Mouse (Mus musculus): ENCODE measurements around the gene Kri1.
A peak's percentile ranks its signal among the peaks of the same experiment; 100 is the strongest.
"Not testable (repeated sequence)": the region's sequence is repeated elsewhere in the genome, so short reads cannot be mapped to it uniquely, and the experiment has no call there.

Gene Kri1

GRCm38 (mm10) chr9:21314367-21315140 is 26.8 kb upstream of the Kri1 start:
- no peak for DNase-seq

GRCm38 (mm10) chr9:21313394-21313793 is 25.6 kb upstream of the Kri1 start:
- peak; percentile 95 for DNase-seq

GRCm38 (mm10) chr9:21312134-21312533 is 24.4 kb upstream of the Kri1 start, which contains the start of gene Ap1m2:
TSS of gene Ap1m2 (minus strand) at chr9:21312337.
- peak in 1 of 2 experiments; percentile 26 for DNase-seq

DNA sequence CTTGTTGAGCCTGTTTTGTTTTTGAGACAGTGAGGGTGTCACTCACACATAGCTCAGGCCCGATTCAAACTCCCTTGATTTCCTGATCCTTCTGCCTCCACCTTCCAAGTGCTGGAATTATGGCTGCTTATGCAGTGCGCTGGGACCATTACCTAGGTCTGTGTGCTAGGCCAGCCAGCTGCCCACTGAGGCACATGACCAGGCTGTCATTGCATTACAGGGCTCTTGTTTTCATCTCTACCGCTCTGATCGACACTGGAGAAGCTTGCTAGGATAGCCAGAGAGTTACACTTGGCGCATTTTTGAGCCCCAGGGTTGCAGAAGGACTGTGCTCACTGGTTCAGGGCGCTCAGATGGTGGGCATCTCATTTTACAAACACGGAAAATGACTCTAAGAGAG is 23.9 kb upstream of the Kri1 start:
- no peak for DNase-seq

DNA sequence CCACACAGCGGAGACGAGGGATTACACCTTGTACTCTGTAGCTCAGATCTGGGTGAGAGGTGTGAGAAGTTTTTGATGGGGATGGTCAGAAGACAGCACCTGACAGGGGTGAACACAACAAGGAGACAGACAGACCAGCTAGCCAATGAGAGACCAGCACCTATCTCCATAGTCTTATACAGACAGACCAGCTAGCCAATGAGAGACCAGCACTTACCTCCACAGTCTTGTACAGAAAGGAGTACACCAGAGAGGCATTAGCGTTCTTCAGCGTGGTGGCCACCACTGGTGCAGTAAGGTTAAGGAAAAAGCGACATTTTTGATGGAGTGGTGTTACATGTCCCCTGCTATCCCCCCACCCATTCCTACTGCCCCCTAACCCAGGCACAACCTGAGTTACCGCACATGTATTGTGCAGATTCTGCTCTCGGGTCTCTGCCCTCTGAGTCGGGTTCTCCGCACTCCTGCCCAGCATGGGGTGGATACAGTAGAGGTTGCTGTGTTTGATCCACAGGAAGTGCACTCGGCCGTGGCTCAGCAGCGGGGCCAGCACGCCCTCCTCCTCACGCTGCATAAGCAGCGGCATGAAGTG is 21.5 kb upstream of the Kri1 start:
- no peak for DNase-seq

DNA sequence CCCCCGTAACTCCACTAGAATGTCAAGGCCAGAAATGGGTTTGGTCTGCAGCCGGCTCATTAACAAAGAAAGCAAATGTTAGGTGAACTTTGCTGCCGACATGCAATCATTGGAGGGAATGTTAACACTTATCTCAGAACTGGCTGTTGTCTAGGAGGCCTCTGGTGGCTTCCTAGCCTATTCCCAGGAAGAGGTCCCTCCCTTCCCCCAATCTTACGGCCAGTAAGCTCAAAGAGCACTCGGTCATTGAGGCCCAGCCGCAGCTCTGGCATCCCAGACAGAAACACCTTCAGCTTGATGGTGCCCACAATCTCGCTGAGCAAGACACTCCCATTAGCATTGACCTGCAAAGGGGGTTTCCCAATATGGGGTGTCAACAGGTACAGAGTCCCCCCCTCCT is 17.3 kb upstream of the Kri1 start:
- no peak for DNase-seq

- DNase-seq, result no peak
Observed at GRCm38 (mm10) chr9:21299014-21299413, 11.2 kb upstream of the Kri1 start.

GRCm38 (mm10) chr9:21292271-21292670 is 4.5 kb upstream of the Kri1 start:
- DNase-seq, result no peak

- DNase-seq, result not testable (repeated sequence)
Observed at GRCm38 (mm10) chr9:21291868-21292267, 4.1 kb upstream of the Kri1 start.

GRCm38 (mm10) chr9:21291022-21291787 is 3.4 kb upstream of the Kri1 start, which contains the start of gene Cdkn2d:
TSS of gene Cdkn2d (minus strand) at chr9:21291407.
- DNase-seq, result peak; percentile 100

- DNase-seq, result peak in 1 of 2 experiments; percentile 71
Observed at GRCm38 (mm10) chr9:21290589-21290988, 2.8 kb upstream of the Kri1 start.

- DNase-seq, result no peak
Observed at GRCm38 (mm10) chr9:21289337-21289671, 1.5 kb upstream of the Kri1 start.

DNA sequence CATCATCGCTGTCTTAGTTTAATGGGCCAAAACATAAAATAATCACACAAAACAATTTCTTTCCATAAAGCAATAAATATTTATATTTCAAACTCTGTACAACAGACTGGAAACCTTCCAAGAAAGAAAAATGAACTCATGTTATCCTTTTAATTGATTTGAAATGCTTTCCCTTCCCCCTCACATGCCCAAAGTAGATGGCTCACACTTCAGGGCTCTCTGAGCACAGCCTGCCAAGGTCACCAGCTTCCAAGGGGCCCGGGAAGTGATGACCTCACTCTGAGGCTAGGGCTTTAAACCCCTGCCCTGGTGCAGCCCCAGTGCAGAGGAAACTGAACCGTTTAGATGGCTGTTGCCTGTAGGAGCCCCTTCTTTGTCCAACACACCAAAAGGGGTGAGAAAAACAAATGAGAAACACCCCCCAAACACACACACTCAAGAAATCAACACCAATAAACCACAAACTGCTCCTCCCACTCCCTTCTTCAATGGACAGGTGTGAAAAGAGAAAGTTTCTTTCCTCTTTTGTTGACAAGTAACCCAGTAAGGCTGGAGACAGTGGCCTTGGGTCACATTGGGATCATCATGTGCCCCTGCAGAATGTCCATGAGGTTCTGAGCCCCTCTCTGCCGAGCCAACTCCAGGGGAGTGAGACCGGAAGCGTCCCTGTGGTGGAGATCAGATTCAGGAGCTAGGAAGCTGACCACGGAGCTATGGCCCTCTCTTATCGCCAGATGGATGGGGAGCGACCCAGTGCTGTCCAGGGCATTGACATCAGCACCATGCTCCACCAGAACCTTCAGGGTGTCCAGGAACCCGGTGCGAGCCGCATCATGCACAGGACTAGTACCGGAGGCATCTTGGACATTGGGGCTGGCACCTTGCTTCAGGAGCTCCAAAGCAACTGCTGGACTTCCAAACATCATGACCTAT is 901 bp upstream of the Kri1 start:
- no peak for DNase-seq

DNA sequence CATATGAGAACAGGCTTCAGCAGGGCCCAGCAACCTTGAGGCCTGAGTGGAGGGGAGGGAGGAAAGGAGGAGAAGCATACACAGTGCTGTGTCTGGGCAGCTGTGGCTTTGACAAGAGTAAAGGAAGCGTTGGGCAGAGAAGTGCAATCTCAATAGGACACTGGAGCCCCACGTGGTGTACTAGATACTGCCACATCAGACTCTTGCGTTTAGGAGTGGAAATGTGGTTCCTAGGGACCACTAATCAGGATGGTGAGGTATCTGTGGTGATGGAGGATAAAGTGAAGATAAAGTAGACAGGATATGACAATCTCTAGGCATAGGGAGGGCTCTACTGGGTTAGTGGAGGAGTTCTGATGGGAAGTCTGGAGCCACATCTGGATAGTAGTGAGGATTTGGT is 1.0 kb downstream of the Kri1 start:
- no peak for DNase-seq

GRCm38 (mm10) chr9:21283994-21284393 is 3.8 kb downstream of the Kri1 start:
- no peak for DNase-seq

- DNase-seq, result no peak
Observed at GRCm38 (mm10) chr9:21283591-21283990, 4.2 kb downstream of the Kri1 start.

DNA sequence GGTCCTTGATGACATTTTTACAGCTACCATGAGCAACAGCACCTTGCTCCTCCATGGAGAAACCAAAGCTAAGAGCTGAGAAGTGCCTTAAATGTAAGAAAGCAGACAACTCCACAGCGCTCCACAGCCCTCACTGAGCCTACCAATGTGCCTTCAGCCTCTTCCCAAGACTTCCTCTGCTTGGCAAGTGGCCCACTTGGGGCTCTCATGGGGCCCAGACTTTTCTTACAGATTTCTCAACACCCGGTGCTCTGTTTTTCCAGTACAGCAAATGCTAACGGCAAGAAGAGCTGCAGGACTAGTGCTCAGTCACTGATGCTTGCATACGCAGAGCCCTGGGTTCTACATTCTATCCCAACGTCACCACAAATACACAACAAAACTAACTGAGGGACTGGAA is 10.0 kb downstream of the Kri1 start:
- no peak for DNase-seq

GRCm38 (mm10) chr9:21276307-21276706 is 11.5 kb downstream of the Kri1 start:
- DNase-seq, result no peak

DNA sequence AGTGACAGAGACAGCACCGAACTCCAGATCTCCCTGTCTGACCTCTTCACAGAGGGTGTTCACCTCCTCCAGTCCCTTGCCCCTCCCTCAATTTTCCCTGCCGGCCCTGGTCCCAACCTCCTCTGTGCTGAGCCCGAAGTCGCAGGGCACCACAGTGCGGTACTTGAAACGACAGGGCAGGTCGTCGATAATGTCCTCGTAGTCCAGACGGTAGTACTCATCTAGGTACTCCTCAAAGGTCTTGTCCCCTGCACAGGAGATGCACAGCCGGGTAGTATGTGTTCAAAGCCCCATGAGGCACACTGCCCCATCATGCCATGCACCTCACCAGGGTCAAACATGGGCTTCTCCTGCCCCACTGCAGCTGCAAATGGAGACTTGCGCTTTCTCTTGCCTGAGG is 12.0 kb downstream of the Kri1 start:
- DNase-seq, result no peak

GRCm38 (mm10) chr9:21275013-21275710 is 12.6 kb downstream of the Kri1 start:
- no peak for DNase-seq

DNA sequence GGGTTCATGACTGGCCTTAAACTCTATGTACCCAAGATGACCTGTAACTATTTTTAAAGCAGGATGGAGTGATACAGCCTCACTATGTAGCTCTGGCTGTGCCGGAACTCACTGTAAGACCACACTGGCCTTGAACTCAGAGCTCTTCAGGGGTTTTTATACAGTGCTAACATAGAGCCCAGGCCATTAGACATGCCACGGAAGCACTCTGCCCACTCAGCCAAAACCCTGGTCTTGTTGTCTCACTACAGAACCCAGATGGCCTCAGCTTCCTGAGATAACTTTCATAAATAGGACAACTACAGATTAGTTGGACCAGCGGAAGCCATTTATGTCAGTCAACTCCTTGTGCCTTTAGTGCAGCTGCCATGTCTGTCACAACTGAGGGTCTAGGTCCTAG is 13.4 kb downstream of the Kri1 start:
- no peak for DNase-seq
